Mouse (Mus musculus): ENCODE measurements around the gene Sirt6.

- no peak for TF ChIP-seq CTCF (IDR thresholded peaks at IDR 0.05; ENCODE audit: low read depth)
- no peak for TF ChIP-seq EP300 (IDR thresholded peaks at IDR 0.05; ENCODE audit: low read depth)
These were observed 29.3 kb downstream of the Sirt6 start for GRCm38 (mm10) chr10:81598342-81598741.

Data from liver, embryonic 14.5 days (tissue).